Mouse (Mus musculus) liver, adult 2 months (tissue): ENCODE results near the gene Prkcb.

Source experiments
- CTCF ChIP-seq: fragments of 200-500 bp; IDR thresholded peaks from 2 replicates; pipeline ENCODE4 v1.5.1; 2011; ENCODE audit warnings: low read depth, low read length, control low read depth
- POLR2A ChIP-seq: fragments of 200-500 bp; IDR thresholded peaks from 2 replicates; pipeline ENCODE4 v1.6.1; 2011; ENCODE audit warnings: low read length, control low read depth; ENCODE audit not compliant: insufficient read depth; ENCODE audit errors: extremely low read depth

- TF ChIP-seq POLR2A (no peak), CTCF (no peak)
Measured at GRCm38 (mm10) chr7:122327942-122328341, 39.4 kb downstream of the Prkcb start.
